Mouse (Mus musculus) kidney, postnatal 0 days (tissue): ENCODE results near the gene Kcnk6. TPM values are rescaled to one million over a fixed set of nuclear protein-coding genes. Genes with fewer than 3 reads are reported as not detected.

Experiments used
- ATAC-seq: fragments of 200-750 bp; cut with Nextera tagmentation; replicated peaks from 2 replicates; pipeline ENCODE4 v1.8.0; 2017; ENCODE audit warnings: low read depth, moderate number of reproducible peaks, moderate TSS enrichment, moderate library complexity; ENCODE audit not compliant: low FRiP score
- DNase-seq: peaks from one replicate; pipeline ENCODE4 v3.0.0-alpha.2; 2016; ENCODE audit warnings: low spot score
- H3K27ac ChIP-seq: fragments of 300-500 bp; sonication (generic); 2 replicates; pipeline ENCODE4 v1.5.1; 2014; ENCODE audit warnings: mild to moderate bottlenecking
- H3K27me3 ChIP-seq: fragments of 300-500 bp; sonication (generic); 2 replicates; pipeline ENCODE4 v1.6.1; 2014; ENCODE audit warnings: low read length, mixed read lengths; ENCODE audit not compliant: insufficient read depth
- H3K36me3 ChIP-seq: fragments of 300-500 bp; sonication (generic); 2 replicates; pipeline ENCODE4 v1.6.1; 2014; ENCODE audit warnings: low read length, mixed read lengths; ENCODE audit not compliant: insufficient read depth
- H3K4me1 ChIP-seq: fragments of 300-500 bp; sonication (generic); replicated peaks from 2 replicates; pipeline ENCODE4 v1.6.1; 2014; ENCODE audit warnings: antibody characterized with exemption, low read length, mixed read lengths; ENCODE audit not compliant: insufficient read depth
- H3K4me2 ChIP-seq: fragments of 300-500 bp; sonication (generic); 2 replicates; pipeline ENCODE4 v1.6.1; 2014; ENCODE audit warnings: mild to moderate bottlenecking, low read length, moderate library complexity, mixed read lengths
- H3K4me3 ChIP-seq: fragments of 300-500 bp; sonication (generic); replicated peaks from 2 replicates; pipeline ENCODE4 v1.5.1; 2014; ENCODE audit warnings: low read depth, low read length
- H3K9ac ChIP-seq: fragments of 300-500 bp; sonication (generic); 2 replicates; pipeline ENCODE4 v1.6.1; 2014; ENCODE audit warnings: low read depth, low read length
- H3K9me3 ChIP-seq: fragments of 300-500 bp; sonication (generic); replicated peaks from 2 replicates; pipeline ENCODE4 v1.6.1; 2016; ENCODE audit warnings: low read length, inconsistent platforms, mixed read lengths
- CTCF ChIP-seq: IDR thresholded peaks from 2 replicates; pipeline ENCODE4 v1.5.1; 2016; ENCODE audit warnings: antibody characterized with exemption, low read depth, mild to moderate bottlenecking, moderate library complexity
- WGBS: fragments of 180-500 bp; shearing (Covaris S2); extraction: QIAGEN DNeasy Blood & Tissue Kit; methylation state at CpG from one replicate; pipeline ENCODE4 v1.1.7; 2014; 5-methylcytosine and 5-hydroxymethylcytosine counted together
- polyA plus RNA-seq: library from polyadenylated mRNA; unstranded; fragments of >200 nt; fragmentation: Nextera tagmentation; extraction: Ambion mirVana; gene quantifications from 2 replicates; pipeline ENCODE4 v1.2.1, GENCODE M21; 2015

Kcnk6 gene
- polyA plus RNA-seq, 1 experiment from 2014 or later: 0.87 TPM

GRCm38 (mm10) chr7:29277510-29277909 lies 45.2 kb upstream of the Kcnk6 start:
- Histone ChIP-seq H3K9ac (no peak overlapping the region), H3K36me3 (no peaks in the 10 kb centered on the region), H3K27ac (peak overlapping the region; percentile 47; the same call in 1 of the 2 replicates), H3K27me3 (no peaks in the 10 kb centered on the region), H3K4me3 (no peak overlapping the region), H3K4me1 (0 out of 2 replicates have a peak, but pooled peaks cover 5% of the 10 kb centered on the region), H3K9me3 (no peaks in the 10 kb centered on the region), H3K4me2 (no peak overlapping the region)
- DNase-seq: no peak
- WGBS: 69% methylated on average over 4 of the region's 4 CpGs
- no peak for ATAC-seq
- no peak for TF ChIP-seq CTCF

DNA sequence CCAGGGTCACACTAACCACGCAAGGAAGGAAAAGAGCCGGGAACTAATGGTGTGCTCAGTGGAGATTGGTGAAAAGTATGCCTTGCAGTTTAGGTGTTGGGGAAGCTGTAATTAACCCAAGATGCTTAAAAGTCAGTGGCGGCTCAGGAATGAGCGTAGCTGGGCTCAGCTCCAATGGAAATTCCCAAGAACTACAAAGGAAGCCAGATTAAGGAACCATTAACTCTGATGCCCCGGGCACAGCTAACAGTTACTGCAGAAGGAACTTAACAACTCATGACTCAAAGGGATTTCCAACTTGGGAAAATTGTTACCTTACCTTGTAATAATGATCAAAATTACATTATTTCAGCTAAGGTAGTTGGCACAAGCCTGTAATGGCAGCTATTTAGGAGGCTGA lies 44.4 kb upstream of the Kcnk6 start:
- Histone ChIP-seq H3K36me3 (no peaks in the 10 kb centered on the region), H3K9me3 (no peaks in the 10 kb centered on the region), H3K27ac (peak overlapping the region; percentile 47; the same call in 1 of the 2 replicates), H3K4me3 (no peak overlapping the region), H3K4me1 (0 out of 2 replicates have a peak, but pooled peaks cover 5% of the 10 kb centered on the region), H3K4me2 (no peak overlapping the region), H3K9ac (no peak overlapping the region), H3K27me3 (no peaks in the 10 kb centered on the region)
- TF ChIP-seq CTCF: no peak
- 28% methylated on average over 5 of the region's 5 CpGs for WGBS
- peak; percentile 53 for DNase-seq
- ATAC-seq: no peak

DNA sequence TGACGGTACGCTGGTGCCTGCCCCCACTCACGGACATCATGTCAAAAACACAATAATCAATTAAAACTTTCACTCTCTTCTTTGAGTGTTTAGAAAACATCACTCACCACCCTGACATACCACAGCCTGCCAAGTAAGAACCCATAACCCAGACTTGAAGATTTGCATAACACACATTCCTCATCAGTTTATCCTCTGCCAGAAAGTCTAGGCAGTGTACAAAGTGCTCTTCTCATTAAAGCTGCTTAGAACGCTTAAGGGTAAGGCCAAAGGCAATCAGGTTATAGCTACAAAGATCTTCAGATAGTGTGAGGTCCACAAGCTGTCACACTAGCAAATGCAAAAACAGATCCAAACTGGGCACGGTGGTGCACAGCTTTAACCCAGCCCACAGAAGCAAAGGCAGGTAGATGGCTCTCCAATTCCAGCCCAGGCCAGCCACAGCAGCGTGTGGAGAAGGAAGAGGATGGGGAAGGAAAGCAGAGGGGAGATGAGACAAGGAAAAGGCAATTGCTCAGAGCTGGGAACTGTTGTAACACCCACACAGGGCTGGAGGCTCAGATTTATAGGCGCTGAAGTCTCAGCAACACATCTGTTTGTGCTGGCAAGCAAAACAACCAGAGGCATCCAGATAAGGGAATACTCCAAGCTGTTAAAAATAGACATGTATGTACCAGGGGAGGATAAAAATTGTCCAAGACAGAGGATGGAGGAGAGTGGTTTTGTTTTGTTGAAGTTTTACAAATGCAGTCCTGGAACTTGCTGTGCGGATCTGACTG lies 39.6 kb upstream of the Kcnk6 start:
- H3K4me2 ChIP-seq: no peak overlapping the region

DNA sequence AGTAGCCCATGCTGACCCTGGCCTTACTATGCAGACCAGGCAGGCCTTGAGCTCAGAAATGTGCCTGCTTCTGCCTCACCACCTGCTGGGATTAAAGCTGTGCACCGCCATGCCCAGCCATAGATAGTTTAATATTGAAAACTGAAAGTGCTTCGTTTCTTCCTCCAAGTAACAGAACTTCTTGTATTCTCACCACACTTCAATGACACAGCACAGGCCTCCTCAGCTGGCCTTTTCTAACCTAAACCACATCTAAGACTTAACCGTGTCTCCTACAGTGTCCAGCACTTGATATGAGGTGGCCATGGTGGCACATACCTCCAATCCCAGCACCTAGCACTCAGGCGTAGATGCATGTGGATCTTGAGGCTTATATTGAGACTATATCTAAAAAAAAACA lies 38.1 kb upstream of the Kcnk6 start:
- H3K4me2 ChIP-seq: no peak overlapping the region
- no peak overlapping the region for H3K4me3 ChIP-seq
- WGBS: 87% methylated on average over 4 of the region's 4 CpGs
- H3K9me3 ChIP-seq: no peaks in the 10 kb centered on the region
- DNase-seq (no peak), ATAC-seq (no peak)
- no peak overlapping the region for H3K27ac ChIP-seq
- H3K27me3 ChIP-seq: no peaks in the 10 kb centered on the region
- H3K4me1 ChIP-seq: no peaks in the 10 kb centered on the region; the same call in 1 of the 2 replicates
- H3K36me3 ChIP-seq: no peaks in the 10 kb centered on the region
- H3K9ac ChIP-seq: no peak overlapping the region
- TF ChIP-seq CTCF: no peak

More for the DNA sequence above, 39.6 kb upstream of the Kcnk6 start:
- Histone ChIP-seq H3K36me3 (no peaks in the 10 kb centered on the region), H3K27ac (peak overlapping the region; percentile 37; the same call in 1 of the 2 replicates), H3K4me3 (no peak overlapping the region), H3K9ac (no peak overlapping the region), H3K4me1 (peaks cover under 1% of the 10 kb centered on the region; the same call in 1 of the 2 replicates), H3K9me3 (no peaks in the 10 kb centered on the region), H3K27me3 (no peaks in the 10 kb centered on the region)
- ATAC-seq: no peak
- peak; percentile 58 for DNase-seq
- WGBS: 50% methylated on average over 8 of the region's 8 CpGs
- TF ChIP-seq CTCF: no peak

- peak; percentile 66 for DNase-seq
- ATAC-seq: peak; percentile 78
- 32% methylated on average over 4 of the region's 4 CpGs for WGBS
- peaks cover 2% of the 10 kb centered on the region; the same call in 1 of the 2 replicates for H3K4me1 ChIP-seq
- no peaks in the 10 kb centered on the region for H3K36me3 ChIP-seq
- no peak overlapping the region for H3K4me3 ChIP-seq
- H3K9ac ChIP-seq: no peak overlapping the region
- H3K27ac ChIP-seq: peak overlapping the region; percentile 70
- no peak overlapping the region for H3K4me2 ChIP-seq
- no peak for TF ChIP-seq CTCF
- no peaks in the 10 kb centered on the region for H3K27me3 ChIP-seq
- no peaks in the 10 kb centered on the region for H3K9me3 ChIP-seq
These were observed 34.6 kb upstream of the Kcnk6 start for GRCm38 (mm10) chr7:29266931-29267330.

DNA sequence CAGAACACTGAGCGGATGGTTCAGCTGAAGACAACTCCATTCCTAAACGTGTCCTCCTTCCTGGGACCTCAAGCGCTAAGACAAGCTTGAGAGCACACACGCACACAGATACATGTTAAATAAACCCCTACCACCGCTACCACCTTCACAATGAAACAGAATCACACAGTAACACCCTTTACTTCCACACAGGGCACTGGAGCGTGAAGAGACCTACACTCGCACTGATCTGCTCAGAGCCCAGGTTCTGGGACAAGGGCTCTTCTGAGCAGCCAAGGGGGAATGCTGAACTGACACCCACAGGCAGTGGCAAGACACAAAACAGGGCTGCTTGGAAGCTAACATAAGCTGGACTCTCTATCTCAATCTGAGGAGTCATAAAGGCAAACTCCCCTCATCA lies 33.3 kb upstream of the Kcnk6 start:
- peak; percentile 40; the same call in 1 of the 2 replicates for ATAC-seq
- no peak for TF ChIP-seq CTCF
- no peak overlapping the region for H3K4me3 ChIP-seq
- H3K9ac ChIP-seq: 0 out of 2 replicates have a peak overlapping the region, but pooled peaks have one; percentile 15
- WGBS: 44% methylated on average over 7 of the region's 7 CpGs
- no peaks in the 10 kb centered on the region for H3K9me3 ChIP-seq
- peak overlapping the region; percentile 70 for H3K27ac ChIP-seq
- no peaks in the 10 kb centered on the region for H3K36me3 ChIP-seq
- H3K4me1 ChIP-seq: 0 out of 2 replicates have a peak, but pooled peaks cover 5% of the 10 kb centered on the region
- no peak overlapping the region for H3K4me2 ChIP-seq
- H3K27me3 ChIP-seq: no peaks in the 10 kb centered on the region
- peak; percentile 22 for DNase-seq
